Mouse (Mus musculus): ENCODE results near the gene Dgcr2.

Dgcr2 gene

DNA sequence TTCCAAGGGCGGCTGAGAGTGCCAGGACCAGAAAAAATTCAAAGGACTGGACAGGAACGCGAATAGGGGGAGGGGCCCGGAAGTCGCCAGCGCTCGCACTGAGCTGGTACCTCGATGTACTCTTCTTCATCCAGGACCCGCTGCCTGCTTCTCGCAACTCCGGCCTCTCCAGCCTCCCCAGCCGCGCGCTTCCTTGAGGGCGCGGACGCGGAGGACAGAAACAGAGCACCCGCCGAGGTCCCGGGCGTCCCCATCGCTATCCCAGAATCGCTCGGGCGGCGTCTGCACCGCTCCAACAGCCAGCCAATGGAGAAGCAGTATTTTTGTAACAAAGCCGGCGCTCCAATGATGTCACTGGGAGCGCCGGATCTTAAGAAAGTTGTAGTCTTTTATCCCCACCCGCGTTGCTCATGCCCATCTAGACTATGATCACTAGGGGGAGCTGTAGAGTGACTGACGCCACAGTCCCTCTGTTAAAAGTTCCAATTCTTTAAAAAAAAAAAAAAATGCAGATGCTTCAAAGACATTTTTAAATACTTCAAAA lies 12.8 kb upstream of the Dgcr2 start, which contains the start of gene Ess2:
Gene Ess2, minus strand, starts transcription at position 297 of the 544 bp plus-strand sequence.
- DNase-seq (ENCODE audit: low spot score in 2 of 2) = peak; percentile 88 to 91

DNA sequence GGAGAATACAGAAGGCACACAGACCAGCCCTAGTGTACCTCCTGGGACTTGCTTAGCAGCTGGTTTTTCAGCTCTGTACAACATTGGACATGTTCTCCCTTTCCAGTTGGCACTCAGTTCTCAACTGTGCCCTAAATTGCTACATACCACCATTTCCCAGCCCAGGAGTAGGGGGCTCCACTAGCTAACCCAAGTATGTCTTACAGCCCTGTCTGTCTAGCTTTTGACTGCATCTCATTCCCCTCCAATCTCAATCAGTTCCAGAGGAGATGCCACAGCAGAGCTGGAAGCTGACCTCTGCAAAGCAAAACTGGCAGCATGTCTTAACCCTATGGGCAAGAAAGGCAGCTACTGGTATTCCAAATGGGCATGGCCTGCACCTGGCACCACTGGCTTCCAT lies 2.3 kb downstream of the Dgcr2 start:
- no peak for DNase-seq (ENCODE audit: low spot score in 2 of 2)

DNA sequence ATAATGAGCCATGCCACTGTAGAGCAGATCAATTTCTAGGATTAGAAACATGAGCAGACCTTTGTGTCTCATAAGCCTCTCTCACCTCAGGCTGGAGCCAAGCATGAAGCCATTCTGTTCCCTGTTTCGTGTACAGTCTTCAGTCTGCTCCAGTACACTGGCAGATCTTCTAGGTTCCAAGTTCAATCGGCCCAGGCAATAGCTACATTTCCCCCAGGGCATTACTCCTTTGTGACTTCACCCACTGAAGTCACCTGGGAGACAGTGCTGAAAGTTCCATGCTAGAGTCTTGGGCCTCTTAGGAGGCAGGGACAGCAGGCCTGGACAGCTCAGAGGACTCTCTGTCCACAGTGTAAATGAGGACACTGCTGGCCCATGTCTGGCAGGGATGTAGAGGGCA lies 4.4 kb downstream of the Dgcr2 start, which contains the start of gene Tssk1:
Gene Tssk1, plus strand, starts transcription at position 301 of the 400 bp plus-strand sequence.
- DNase-seq (ENCODE audit: low spot score in 2 of 2) = no peak

DNA sequence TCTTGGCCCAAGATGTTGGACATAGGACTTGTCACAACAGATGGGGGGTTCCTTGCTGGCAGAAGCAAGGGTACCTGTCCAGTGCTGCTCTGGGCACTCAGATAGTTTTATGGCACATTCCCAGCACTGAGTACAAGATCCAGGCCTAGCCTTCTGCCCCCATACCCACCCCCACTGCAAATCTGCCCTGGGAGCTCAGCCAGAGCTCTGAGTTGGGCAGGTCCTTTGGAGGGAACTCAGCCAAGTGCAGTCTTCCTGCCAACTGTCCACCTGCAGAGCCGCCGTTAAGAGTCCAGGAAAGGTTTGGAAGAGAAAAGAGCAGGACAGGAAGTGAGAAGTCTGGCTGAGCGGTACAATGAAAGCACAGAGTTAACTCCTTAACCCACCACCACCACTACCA lies 5.8 kb downstream of the Dgcr2 start:
- no peak for DNase-seq (ENCODE audit: low spot score in 2 of 2)

DNA sequence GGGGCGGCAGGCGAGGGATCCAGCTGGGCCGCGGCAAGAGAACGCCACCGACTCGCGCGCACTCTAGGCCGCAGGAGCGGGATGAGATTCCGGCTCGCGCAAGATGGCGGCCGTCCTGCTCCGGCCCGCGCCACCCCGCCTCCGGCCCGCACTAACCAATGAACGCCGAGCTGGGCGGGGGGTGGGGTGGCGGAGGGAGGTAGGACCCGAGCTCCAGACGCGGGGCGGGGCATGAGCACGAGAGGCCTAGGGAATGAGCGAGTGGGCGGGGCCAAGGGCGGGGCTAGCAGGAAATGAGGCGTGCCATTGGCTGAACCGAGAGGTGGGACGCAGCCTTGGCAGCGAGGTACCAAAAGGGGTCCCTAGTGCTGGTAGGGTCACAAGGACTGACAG lies 6.8 kb downstream of the Dgcr2 start, which contains the start of gene Gm20518:
Gene Gm20518, minus strand, starts transcription at position 105 of the 393 bp plus-strand sequence.
- peak; percentile 97 to 100 for DNase-seq (ENCODE audit: low spot score in 2 of 2)

GRCm38 (mm10) chr16:17890917-17891566 lies 7.3 kb downstream of the Dgcr2 start:
- DNase-seq (ENCODE audit: low spot score in 2 of 2) = peak; percentile 48 to 50

GRCm38 (mm10) chr16:17890342-17890727 lies 8.0 kb downstream of the Dgcr2 start:
- DNase-seq (ENCODE audit: low spot score in 2 of 2) = no peak

DNA sequence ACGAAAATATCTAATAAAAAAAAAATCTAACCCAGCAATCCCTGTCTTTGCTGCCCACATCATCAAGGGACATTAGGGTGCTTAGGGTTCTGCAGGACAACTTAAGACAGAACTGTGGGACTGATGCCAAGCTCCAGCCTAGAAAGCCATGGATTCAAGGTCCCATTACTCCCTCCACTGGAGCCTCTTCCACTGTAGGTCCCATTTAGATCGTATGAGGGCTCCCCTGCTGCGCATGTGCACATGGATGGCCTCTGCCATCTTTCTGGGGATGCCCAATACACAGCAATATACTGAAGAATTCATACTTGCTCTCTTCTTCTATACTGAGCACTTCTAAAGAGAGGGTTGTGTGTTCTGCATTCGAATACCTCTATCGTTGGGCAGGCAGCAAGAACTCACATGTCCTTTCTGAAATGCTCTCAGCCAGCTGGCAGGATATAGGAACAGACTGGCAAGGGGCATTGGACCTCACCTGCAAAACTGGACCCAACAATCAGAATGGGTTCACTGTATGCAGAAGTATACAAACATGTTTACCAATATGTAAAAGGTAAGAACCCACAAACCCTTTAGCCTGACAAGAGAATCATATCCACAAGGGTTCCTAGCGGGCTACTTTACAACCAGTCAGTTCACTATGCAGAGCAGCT lies 8.5 kb downstream of the Dgcr2 start:
- no peak for DNase-seq (ENCODE audit: low spot score in 2 of 2)

DNA sequence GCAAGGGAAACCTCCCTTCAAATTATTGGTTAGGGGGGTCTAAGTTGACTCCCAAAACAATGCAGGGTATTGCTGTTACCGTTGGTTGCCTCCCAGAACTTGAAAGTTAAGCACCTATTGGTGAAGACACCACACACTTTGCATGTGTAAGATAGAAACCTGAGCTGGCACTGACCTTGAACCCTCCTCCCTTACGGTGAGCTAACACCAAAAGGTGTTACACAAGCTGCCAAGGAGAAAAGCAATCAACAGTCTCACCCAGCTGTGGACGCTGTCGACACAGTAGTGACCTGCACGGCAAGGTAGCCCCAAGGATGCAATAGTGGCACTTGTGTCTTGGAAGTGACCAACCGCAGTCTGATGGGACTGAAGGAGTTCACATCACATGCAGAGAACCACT lies 14.2 kb downstream of the Dgcr2 start:
- DNase-seq (ENCODE audit: low spot score in 2 of 2) = no peak

- no peak for DNase-seq (ENCODE audit: low spot score in 2 of 2)
These were observed 16.2 kb downstream of the Dgcr2 start for GRCm38 (mm10) chr16:17882196-17882595.

DNA sequence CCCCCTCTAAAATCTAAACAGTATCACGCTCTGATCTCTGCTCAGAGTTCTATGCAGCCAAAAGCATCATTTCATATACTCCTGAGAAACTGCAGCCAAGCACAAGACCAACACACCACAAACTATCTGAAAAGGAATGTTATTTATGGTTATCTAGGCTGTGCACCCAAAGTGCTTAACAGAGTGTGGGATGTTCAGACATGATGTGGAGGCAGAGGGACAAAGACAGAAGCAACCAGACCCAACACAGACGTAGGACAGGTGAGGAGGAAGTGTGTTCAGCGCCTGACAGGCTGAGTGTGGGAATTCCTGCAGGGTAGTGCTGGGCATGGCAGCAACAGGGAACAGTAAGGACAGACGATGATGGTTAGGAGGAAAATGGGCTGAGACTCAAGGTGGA lies 18.8 kb downstream of the Dgcr2 start:
- no peak for DNase-seq (ENCODE audit: low spot score in 2 of 2)

DNA sequence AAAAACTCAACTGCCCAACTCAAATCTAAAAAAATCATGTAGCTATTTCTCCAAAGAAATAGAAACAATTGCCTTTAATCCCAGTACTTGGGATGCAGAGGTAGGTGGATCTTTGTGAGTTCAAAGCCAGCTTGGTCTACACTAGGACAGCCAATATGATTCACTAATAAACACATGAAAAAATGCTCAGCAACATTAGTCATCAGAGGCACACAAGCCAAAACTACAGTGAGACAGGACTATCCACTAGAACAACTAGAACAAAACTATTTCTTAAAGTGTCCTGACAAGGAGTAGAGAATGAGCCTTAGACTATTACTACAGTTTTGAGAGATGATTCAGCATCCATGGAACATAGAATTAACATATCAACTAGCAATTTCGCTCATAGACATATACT lies 22.3 kb downstream of the Dgcr2 start:
- DNase-seq (ENCODE audit: low spot score in 2 of 2) = no peak

GRCm38 (mm10) chr16:17875174-17875573 lies 23.2 kb downstream of the Dgcr2 start:
- DNase-seq (ENCODE audit: low spot score in 2 of 2) = no peak

GRCm38 (mm10) chr16:17872995-17873394 lies 25.4 kb downstream of the Dgcr2 start:
- no peak for DNase-seq (ENCODE audit: low spot score in 2 of 2)

DNA sequence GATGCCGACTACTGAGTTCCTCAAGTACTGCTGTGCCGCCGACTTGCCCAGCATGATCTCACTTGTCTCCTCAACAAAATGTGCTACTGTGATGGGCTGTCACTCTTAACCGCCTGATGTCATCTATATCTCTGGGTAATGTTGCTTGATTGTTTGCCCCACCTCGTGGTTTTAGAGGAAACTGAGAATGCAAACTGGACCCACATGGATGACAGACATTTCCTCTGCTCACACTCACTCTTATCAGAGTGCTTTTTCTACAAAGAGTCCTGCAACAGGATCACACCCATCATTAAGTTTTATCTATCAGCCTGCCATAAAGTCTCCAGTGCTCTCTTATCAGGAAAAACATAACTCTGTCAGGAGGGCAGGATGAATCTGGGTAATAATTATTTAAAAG lies 27.1 kb downstream of the Dgcr2 start:
- DNase-seq (ENCODE audit: low spot score in 2 of 2) = no peak

DNA sequence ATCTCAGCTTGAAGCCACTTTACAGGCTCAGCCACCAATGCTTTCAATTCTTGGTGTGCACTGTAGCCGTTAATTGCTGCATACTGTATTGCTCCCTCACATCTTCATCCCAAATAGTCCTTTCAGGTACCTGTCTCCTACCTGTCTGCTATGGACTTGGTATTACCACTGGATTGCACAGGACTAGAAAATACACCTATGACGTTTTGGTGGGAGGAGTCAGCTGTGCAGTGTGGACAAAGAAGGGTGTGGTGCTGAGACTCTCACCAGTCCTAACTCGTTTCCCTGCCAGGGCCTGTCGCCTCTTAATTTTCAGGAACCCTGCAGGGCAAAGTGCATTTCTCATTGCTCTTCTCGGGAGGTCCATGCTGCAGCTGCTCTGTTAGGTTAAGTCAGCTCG lies 32.6 kb downstream of the Dgcr2 start:
- DNase-seq (ENCODE audit: low spot score in 2 of 2) = no peak

- DNase-seq (ENCODE audit: low spot score in 2 of 2) = no peak
These were observed 33.1 kb downstream of the Dgcr2 start for GRCm38 (mm10) chr16:17865293-17865692.

DNA sequence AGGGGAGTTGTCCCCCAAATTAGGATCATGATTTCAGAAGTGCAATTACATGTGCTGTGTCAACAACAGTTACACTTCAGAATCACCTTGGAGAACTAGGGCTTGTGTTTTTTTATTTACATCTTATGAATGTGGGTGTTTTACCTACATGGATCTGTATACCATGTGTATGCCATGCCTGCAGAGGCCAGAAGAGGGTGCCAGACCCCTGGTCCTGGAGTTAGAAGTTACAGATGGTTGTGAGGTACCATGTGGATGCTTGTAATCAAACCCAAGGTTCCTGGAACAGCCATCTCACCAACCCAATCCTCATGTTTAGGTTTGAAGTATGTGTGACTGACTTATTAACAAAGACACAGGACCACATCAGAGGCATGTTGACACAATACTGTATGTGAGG lies 39.8 kb downstream of the Dgcr2 start:
- no peak for DNase-seq (ENCODE audit: low spot score in 2 of 2)

DNA sequence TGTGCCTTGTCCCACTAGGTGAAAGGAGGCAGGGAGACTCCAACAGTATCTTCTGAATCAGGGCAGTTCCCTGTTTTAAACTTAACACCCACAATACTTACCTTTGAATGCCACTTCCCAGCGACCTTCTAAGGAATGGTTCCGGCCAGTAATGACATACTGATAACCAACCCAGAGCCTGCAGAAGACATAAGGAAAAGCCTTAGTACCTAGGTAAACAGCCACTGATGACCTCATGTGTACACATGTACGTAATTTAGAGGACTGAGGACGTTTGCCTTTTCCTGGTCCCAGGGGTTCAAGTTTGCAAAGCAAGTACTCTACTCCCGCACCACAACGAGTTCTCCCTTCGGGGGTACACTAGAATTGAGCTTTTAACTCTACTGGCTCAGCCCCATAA lies 41.2 kb downstream of the Dgcr2 start:
- DNase-seq (ENCODE audit: low spot score in 2 of 2) = no peak

DNA sequence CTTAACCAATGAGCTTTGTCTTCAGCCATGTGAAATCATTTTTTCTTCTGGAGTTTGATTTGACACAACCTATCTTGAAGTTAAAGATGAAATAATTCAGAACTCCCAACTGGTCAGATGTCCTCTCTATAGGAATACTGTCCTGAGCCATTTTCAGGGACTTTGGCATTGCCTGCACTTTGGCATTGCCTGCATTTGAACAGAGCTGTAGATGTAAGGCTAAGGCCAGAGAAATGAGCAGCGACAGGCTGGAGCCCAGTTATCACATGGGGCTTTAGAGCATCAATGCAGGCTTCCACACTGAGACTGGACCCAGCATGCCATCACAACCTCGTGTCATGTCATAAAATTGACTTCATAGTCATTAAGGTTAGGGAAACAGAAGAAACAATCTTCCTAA lies 45.1 kb downstream of the Dgcr2 start:
- no peak for DNase-seq (ENCODE audit: low spot score in 2 of 2)

DNA sequence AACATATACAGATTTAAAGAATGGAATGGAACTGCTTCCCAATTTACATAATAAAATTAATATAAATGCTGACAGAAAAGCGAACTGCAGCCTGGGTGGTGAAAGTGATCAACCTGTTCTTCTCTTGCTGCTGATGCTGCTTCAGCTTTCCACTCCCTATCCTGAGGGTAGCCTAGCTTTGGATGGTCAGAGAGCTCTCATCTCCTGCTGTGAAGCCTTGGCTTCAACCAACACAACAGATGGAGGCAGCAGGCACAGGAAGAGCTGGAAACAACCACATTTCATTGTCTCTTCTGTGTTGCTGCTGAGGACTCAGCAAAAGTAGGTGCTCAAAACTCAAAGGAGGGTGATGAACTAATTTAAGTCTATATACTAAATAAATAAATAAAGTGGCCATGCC lies 46.5 kb downstream of the Dgcr2 start:
- DNase-seq (ENCODE audit: low spot score in 2 of 2) = no peak

DNA sequence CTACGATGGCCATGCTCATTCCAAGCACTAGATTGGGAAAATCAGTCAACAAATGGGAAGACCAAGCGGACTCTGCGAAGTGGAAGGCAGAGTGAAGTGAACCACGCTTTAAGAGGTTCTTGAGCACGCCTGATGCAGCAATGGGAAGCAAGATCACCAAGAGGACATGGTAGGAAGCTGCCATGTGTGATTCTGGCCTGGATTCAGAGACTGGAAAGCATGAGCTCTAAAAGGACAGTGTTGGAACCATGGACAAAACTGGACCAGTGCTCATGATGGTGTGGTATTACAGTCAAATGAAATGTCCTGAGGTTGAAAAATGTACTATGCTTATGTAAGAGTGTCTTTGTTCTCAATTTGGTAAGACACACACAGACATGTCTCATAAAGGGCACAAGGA lies 47.0 kb downstream of the Dgcr2 start:
- no peak for DNase-seq (ENCODE audit: low spot score in 2 of 2)

DNA sequence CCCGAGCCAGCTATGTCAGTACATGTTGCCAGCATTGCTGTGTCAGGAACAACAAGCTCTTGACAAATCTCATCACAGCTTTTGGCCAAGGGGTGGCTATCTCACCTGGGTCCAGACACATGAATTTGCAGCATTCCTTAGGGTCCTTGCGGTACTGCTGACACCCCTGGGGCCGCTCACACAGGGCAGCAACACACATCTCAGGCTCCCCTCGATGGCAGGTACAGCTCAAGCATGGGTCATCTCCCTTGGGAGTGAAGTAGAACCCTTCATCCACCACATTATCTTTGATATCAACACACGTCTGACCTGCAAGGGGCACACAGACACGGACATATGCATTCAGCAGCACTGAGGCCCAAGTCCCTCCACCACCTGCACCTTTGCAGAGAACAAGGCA lies 48.9 kb downstream of the Dgcr2 start:
- DNase-seq (ENCODE audit: low spot score in 2 of 2) = no peak

Data from frontal cortex, postnatal 14 days (tissue).